Mouse (Mus musculus) midbrain, embryonic 16.5 days (tissue): Measurements from ENCODE around the gene Cyb5d2. TPM values are rescaled to one million over a fixed set of nuclear protein-coding genes. Genes with fewer than 3 reads are reported as not detected.
A peak's percentile ranks its signal among the peaks of the same experiment; 100 is the strongest.
"Not testable (repeated sequence)": the region's sequence is repeated elsewhere in the genome, so short reads cannot be mapped to it uniquely, and the experiment has no call there.

Source experiments
- ATAC-seq: fragments of 200-750 bp; cut with Nextera tagmentation; 2 replicates; pipeline ENCODE4 v1.8.0; 2017; ENCODE audit warnings: moderate TSS enrichment
- H3K27ac ChIP-seq: fragments of 300-500 bp; sonication (generic); 2 replicates; pipeline ENCODE4 v1.5.1; 2014; ENCODE audit warnings: mild to moderate bottlenecking, low read length, mixed read lengths
- H3K27me3 ChIP-seq: fragments of 300-500 bp; sonication (generic); 2 replicates; pipeline ENCODE4 v1.6.1; 2014; ENCODE audit warnings: low read depth, low read length, mixed read lengths; ENCODE audit not compliant: control insufficient read depth, insufficient read depth
- H3K36me3 ChIP-seq: fragments of 300-500 bp; sonication (generic); 2 replicates; pipeline ENCODE4 v1.6.1; 2014; ENCODE audit warnings: mild to moderate bottlenecking, low read length, moderate library complexity, mixed read lengths; ENCODE audit not compliant: control insufficient read depth, insufficient read depth
- H3K4me1 ChIP-seq: fragments of 300-500 bp; sonication (generic); 2 replicates; pipeline ENCODE4 v1.6.1; 2014; ENCODE audit warnings: mild to moderate bottlenecking, low read length, mixed read lengths; ENCODE audit not compliant: control insufficient read depth, insufficient read depth
- H3K4me2 ChIP-seq: fragments of 300-500 bp; sonication (generic); 2 replicates; pipeline ENCODE4 v1.6.1; 2014; ENCODE audit warnings: mild to moderate bottlenecking, low read length, mixed read lengths
- H3K4me3 ChIP-seq: fragments of 300-500 bp; sonication (generic); 2 replicates; pipeline ENCODE4 v1.5.1; 2014; ENCODE audit warnings: low read depth, mild to moderate bottlenecking, low read length, moderate library complexity, mixed read lengths
- H3K9ac ChIP-seq: fragments of 300-500 bp; sonication (generic); 2 replicates; pipeline ENCODE4 v1.6.1; 2014; ENCODE audit warnings: low read depth, low read length, mixed read lengths
- H3K9me3 ChIP-seq: fragments of 300-500 bp; sonication (generic); replicated peaks from 2 replicates; pipeline ENCODE4 v1.6.1; 2014; ENCODE audit warnings: mild to moderate bottlenecking, low read length, mixed read lengths; ENCODE audit not compliant: control insufficient read depth, poor library complexity, severe bottlenecking
- WGBS: fragments of 180-500 bp; shearing (Covaris S2); extraction: QIAGEN DNeasy Blood & Tissue Kit; methylation state at CpG from one replicate; pipeline ENCODE4 v1.1.7; 2014; 5-methylcytosine and 5-hydroxymethylcytosine counted together
- polyA plus RNA-seq: library from polyadenylated mRNA; unstranded; fragments of >200 nt; fragmentation: Nextera tagmentation; extraction: Ambion mirVana; gene quantifications from 2 replicates; pipeline ENCODE4 v1.2.1, GENCODE M21; 2015

The Cyb5d2 gene
- polyA plus RNA-seq, 1 experiment from 2014 or later = 9.2 TPM

GRCm38 (mm10) chr11:72796296-72796687, 350 bp upstream of the Cyb5d2 start:
- no peaks in the 10 kb centered on the region for H3K9me3 ChIP-seq
- H3K36me3 ChIP-seq = no peaks in the 10 kb centered on the region
- peak overlapping the region; percentile 88 for H3K27ac ChIP-seq
- H3K4me1 ChIP-seq = peaks cover 24% of the 10 kb centered on the region
- H3K9ac ChIP-seq = peak overlapping the region; percentile 79
- peak overlapping the region; percentile 68 for H3K4me2 ChIP-seq
- no peaks in the 10 kb centered on the region for H3K27me3 ChIP-seq
- ATAC-seq = peak; percentile 71
- peak overlapping the region; percentile 99 for H3K4me3 ChIP-seq
- WGBS = under 1% methylated on average over 42 of the region's 42 CpGs

GRCm38 (mm10) chr11:72795149-72795454, 840 bp downstream of the Cyb5d2 start:
- no peaks in the 10 kb centered on the region for H3K27me3 ChIP-seq
- H3K9ac ChIP-seq = peak overlapping the region; percentile 79
- no peaks in the 10 kb centered on the region for H3K9me3 ChIP-seq
- peaks cover 24% of the 10 kb centered on the region for H3K4me1 ChIP-seq
- H3K36me3 ChIP-seq = no peaks in the 10 kb centered on the region
- peak overlapping the region; percentile 88 for H3K27ac ChIP-seq
- 19% methylated on average over 14 of the region's 14 CpGs for WGBS
- peak overlapping the region; percentile 67 for H3K4me2 ChIP-seq
- peak overlapping the region; percentile 99 for H3K4me3 ChIP-seq
- ATAC-seq = peak; percentile 43

GRCm38 (mm10) chr11:72792033-72792432, 3.9 kb downstream of the Cyb5d2 start:
- Histone ChIP-seq H3K4me3 (no peak overlapping the region), H3K4me2 (no peak overlapping the region), H3K36me3 (no peaks in the 10 kb centered on the region), H3K9me3 (no peaks in the 10 kb centered on the region), H3K27me3 (no peaks in the 10 kb centered on the region), H3K9ac (no peak overlapping the region), H3K27ac (no peak overlapping the region), H3K4me1 (peaks cover 7% of the 10 kb centered on the region)
- no peak for ATAC-seq

DNA sequence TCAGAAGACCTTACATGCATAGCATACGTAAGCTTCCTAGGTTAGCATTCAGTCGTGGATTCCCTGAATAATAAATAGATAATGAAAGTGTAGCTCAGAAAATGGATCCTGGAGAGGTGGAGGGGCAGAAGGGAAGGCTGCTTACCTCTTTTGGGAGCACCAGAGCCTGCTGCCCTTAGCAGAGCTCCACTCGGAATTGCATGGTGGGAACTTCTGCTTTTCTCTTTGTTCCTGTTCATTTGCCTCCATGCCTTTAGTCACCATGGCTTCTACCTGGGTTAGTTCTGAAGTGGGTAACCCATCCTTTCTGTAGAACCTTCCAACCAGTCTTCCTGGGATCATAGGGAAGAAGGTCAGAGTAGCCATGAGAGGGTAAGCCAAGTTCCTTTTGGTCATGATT, 13.4 kb downstream of the Cyb5d2 start:
- no peak for ATAC-seq
- WGBS = 89% methylated on average over 3 of the region's 3 CpGs
- no peaks in the 10 kb centered on the region for H3K9me3 ChIP-seq
- H3K27ac ChIP-seq = no peak overlapping the region
- H3K27me3 ChIP-seq = no peaks in the 10 kb centered on the region
- H3K4me3 ChIP-seq = no peak overlapping the region
- H3K36me3 ChIP-seq = no peaks in the 10 kb centered on the region
- H3K4me2 ChIP-seq = no peak overlapping the region
- no peaks in the 10 kb centered on the region for H3K4me1 ChIP-seq
- H3K9ac ChIP-seq = no peak overlapping the region

GRCm38 (mm10) chr11:72782103-72782502, 13.8 kb downstream of the Cyb5d2 start:
- Histone ChIP-seq H3K4me3 (no peak overlapping the region), H3K9ac (no peak overlapping the region), H3K27me3 (no peaks in the 10 kb centered on the region), H3K36me3 (no peaks in the 10 kb centered on the region), H3K9me3 (no peaks in the 10 kb centered on the region), H3K27ac (no peak overlapping the region), H3K4me2 (no peak overlapping the region), H3K4me1 (no peaks in the 10 kb centered on the region)
- ATAC-seq = no peak
- 73% methylated on average over 2 of the region's 2 CpGs for WGBS

DNA sequence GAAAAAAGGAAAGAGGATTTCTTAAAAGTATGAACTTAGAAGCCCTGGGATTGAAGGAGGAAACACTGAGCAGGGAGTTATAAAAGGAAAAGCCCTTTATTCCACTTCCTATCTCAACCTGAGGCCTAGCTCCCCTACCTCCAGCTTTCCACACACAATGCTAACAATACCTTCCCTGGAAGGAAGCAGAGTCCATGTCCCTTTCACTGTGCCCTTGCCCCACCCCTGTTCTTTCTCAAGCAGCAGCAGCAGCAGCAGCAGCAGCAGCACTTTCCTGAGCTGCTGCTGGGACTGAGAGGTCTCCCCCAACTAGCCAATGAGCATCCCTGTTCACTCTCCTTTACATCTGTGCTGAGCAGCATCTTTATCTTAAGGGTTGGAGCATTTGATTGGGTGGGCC, 17.0 kb downstream of the Cyb5d2 start:
- Histone ChIP-seq H3K27me3 (no peaks in the 10 kb centered on the region), H3K4me2 (no peak overlapping the region), H3K9me3 (no peaks in the 10 kb centered on the region), H3K9ac (no peak overlapping the region), H3K4me1 (no peaks in the 10 kb centered on the region), H3K27ac (no peak overlapping the region), H3K36me3 (no peaks in the 10 kb centered on the region), H3K4me3 (no peak overlapping the region)
- no peak for ATAC-seq

DNA sequence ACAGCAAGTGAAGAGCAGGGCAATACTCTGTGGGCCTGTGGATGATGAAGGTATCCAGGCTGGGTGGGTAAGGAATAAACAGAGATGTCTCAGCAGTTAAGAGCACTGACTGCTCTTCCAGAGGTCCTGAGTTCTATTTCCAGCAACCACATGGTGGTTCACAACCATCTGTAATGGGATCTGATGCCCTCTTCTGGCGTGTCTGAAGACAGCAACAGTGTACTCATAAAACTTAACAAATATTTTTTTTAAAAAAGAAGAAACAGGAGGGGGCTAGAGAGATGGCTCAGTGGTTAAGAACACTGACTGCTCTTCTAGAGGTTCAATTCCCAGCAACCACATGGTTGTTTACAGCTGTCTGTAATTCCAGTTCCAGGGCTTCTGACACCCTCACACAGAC, 23.3 kb downstream of the Cyb5d2 start:
- WGBS = 60% methylated on average over 1 of the region's 1 CpGs
- not testable (repeated sequence) for H3K27ac ChIP-seq, H3K9ac ChIP-seq, H3K27me3 ChIP-seq, H3K4me1 ChIP-seq, H3K36me3 ChIP-seq, H3K4me3 ChIP-seq, H3K4me2 ChIP-seq, H3K9me3 ChIP-seq, ATAC-seq

DNA sequence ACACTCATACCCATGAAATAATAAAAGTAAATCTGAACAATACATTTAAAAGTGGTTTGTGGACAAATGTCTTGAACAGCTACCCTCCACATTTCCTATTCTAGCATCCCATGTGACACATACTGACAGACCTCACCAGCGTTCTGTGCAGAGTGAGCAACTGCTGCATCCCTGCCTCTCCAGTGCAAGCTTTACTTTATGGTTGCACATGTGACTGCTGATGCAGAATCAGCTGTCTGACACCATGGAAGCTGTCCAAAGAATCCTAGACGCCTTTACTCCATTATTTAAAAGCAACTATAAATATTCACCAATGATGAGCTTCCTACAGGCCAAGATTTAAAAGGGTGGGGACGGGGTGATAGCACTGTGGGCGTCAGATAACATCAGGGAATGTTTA, 24.5 kb downstream of the Cyb5d2 start:
- Histone ChIP-seq H3K9me3 (no peaks in the 10 kb centered on the region), H3K4me2 (no peak overlapping the region), H3K9ac (no peak overlapping the region), H3K4me1 (no peaks in the 10 kb centered on the region), H3K36me3 (peaks cover 4% of the 10 kb centered on the region; the same call in 1 of the 2 replicates), H3K27ac (no peak overlapping the region), H3K4me3 (no peak overlapping the region), H3K27me3 (no peaks in the 10 kb centered on the region)
- WGBS = 81% methylated on average over 4 of the region's 4 CpGs
- no peak for ATAC-seq

DNA sequence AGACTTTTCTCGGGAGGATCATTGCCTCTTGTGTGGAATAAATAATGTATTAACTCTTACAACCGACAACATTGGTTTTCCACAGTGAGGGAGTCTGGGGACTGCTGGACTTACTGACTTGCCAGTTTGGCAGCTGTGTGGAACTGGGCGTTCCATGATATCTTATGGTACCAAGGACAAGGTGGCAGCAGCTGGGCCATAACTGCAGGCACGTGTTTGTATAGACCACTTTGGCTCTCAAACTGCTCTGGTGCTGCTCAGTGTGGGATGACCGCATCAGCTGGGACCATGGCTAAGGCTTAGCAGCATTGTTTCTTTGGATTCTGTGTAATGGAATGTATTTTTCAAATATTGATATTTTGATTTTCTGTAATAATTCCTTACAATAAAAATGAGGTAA, 25.1 kb downstream of the Cyb5d2 start:
- no peak for ATAC-seq
- Histone ChIP-seq H3K9me3 (no peaks in the 10 kb centered on the region), H3K4me3 (no peak overlapping the region), H3K27me3 (no peaks in the 10 kb centered on the region), H3K27ac (no peak overlapping the region), H3K4me1 (no peaks in the 10 kb centered on the region), H3K9ac (no peak overlapping the region), H3K36me3 (peaks cover 4% of the 10 kb centered on the region; the same call in 1 of the 2 replicates), H3K4me2 (no peak overlapping the region)
- WGBS = 84% methylated on average over 5 of the region's 5 CpGs

- peaks cover 4% of the 10 kb centered on the region; the same call in 1 of the 2 replicates for H3K36me3 ChIP-seq
- H3K9me3 ChIP-seq = no peaks in the 10 kb centered on the region
- H3K4me2 ChIP-seq = no peak overlapping the region
- H3K4me1 ChIP-seq = no peaks in the 10 kb centered on the region
- ATAC-seq = no peak
- H3K9ac ChIP-seq = no peak overlapping the region
- H3K27me3 ChIP-seq = no peaks in the 10 kb centered on the region
- WGBS = 92% methylated on average over 3 of the region's 3 CpGs
- H3K4me3 ChIP-seq = no peak overlapping the region
- H3K27ac ChIP-seq = no peak overlapping the region
These were observed 25.6 kb downstream of the Cyb5d2 start for GRCm38 (mm10) chr11:72770324-72770723.
